Mouse (Mus musculus): ENCODE results near the gene Clstn3. TPM values are rescaled to one million over a fixed set of nuclear protein-coding genes. Genes with fewer than 3 reads are reported as not detected.
"Not testable (repeated sequence)": the region's sequence is repeated elsewhere in the genome, so short reads cannot be mapped to it uniquely, and the experiment has no call there.

Gene Clstn3
- total RNA-seq (2014; fragmentation: Nextera tagmentation) (7.5 and 17.8 TPM in 2 replicates), total RNA-seq (2017) (8.6 and 11.6 TPM in 2 replicates)

DNA sequence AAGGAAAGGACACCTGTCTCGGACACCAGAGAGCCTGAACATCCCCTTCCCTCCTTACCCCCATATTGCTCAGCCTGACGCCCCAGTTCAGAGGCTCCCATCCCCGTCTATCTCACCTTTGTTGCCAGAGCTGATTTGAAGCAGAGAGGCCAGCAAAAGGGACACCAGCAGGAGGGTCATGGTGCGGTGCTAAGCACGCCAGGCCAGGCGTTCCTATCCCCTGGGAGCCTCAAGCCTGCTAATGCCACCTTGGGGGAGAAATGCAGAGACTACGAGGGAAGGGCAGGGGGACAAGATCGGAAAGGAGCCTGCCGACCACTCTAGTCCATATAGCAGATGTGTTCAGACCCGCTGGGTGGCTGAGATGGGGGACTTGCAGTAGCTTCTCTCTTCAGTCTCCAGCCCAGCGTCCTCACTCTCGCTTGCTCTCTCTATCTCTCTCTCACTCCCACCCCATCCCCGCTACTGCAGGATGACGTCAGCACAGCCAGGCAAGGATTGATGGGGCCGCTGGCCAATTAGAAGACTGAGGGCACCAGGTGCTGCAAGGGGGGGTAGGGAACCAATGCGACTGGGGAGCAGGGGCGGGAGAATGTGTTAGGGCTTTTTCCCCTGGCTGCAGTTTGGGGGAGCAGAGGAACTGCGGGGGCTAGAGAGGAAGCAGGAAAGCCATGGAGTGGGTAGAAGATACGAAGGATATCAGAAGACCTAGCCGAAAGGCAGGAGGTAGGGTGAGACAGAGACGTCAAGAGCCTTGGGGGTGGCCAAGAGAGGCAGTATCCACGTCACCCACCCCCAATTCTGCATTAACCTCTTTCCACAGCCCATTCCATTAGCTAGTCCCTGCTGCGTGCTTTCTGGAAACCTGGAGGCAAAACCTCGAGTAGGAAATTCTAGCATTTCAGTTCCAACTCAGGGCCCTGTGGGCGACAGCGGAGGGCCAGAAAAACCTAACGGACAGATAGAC, at the start of gene Clstn3:
Gene Clstn3 (minus strand): TSS at position 490 of the 967 bp plus-strand sequence.
- peak; percentile 80 for ATAC-seq (replicated peaks; ENCODE audit: poor library complexity, severe bottlenecking)

DNA sequence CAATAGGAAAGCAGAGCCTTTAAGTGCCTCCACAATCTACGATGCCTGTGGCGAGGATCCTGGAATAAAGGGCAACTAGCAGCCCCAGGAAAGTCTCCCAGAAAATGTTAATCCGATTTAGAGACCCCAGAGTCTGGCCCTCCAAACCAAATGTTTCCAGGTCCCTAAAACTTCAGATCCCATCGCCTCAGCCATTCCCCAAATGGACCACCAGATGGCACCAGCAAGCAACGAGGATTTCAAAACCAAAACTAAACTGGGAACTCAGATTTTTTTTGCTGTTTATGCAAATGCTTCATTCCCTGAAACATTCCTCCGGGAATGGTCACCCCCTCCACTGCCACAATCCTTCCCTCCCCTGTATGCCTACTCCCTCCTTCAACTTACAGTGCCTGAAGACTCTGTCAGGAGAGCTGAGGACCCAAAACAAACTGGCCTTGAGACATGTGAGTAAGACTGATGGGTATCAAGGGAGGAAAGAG, 47.8 kb upstream of the Clstn3 start, which contains the start of gene C1ra:
Gene C1ra (plus strand): TSS at position 51 of the 482 bp plus-strand sequence.
- peak; percentile 52 for ATAC-seq (replicated peaks; ENCODE audit: poor library complexity, severe bottlenecking)

DNA sequence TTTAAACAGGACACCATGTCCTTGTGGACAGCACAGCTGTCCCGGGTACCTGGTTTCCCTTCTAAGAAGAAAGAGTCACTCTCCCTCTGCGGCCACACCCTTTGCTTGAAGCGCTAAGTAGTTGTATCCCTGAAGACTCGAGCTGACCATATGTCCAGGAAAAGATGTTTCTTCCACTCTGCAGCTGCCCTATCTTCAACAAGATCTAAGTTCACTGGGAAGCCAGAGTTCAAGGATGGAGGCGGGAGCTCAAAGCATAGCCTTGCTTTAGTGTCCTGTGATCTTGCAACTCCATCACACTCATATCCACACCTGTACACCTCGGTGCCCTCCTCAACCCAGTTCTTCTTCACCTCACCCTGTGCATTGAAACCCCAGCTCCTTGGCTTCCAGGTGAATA, 47.3 kb upstream of the Clstn3 start:
- no peak for ATAC-seq (replicated peaks; ENCODE audit: poor library complexity, severe bottlenecking)

DNA sequence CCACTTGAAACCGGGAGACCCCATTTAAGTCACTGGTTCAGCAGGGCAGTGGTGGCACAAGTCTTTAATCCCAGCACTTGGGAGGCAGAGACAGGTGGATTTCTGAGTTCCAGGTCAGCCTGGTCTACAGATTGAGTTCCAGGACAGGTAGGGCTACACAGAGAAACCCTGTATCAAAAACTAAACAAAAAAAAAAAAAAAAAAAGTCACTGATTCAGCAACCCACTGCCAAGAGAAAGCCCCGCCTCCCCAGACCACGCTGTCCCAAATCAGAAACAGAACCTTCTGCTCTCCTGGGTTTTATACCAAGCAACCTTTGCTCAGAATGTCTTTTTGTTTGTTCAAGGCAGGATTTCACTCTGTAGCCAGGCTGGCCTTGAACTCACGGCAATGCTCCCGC, 44.6 kb upstream of the Clstn3 start:
- not testable (repeated sequence) for ATAC-seq (replicated peaks; ENCODE audit: poor library complexity, severe bottlenecking)

DNA sequence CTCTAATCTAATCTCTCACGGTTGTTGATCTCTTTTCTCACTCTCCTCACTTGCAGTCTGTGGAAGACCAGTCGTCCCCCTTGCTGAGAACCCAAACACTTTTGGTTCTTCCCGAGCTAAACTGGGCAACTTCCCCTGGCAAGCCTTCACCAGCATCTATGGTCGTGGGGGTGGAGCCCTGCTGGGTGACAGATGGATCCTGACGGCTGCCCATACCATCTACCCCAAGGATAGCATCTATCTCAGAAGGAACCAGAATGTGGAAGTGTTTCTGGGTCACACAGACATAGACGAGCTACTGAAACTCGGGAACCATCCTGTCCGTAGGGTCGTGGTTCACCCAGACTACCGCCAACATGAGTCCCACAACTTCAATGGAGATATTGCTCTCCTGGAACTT, 43.7 kb upstream of the Clstn3 start:
- ATAC-seq (replicated peaks; ENCODE audit: poor library complexity, severe bottlenecking), result peak; percentile 49

DNA sequence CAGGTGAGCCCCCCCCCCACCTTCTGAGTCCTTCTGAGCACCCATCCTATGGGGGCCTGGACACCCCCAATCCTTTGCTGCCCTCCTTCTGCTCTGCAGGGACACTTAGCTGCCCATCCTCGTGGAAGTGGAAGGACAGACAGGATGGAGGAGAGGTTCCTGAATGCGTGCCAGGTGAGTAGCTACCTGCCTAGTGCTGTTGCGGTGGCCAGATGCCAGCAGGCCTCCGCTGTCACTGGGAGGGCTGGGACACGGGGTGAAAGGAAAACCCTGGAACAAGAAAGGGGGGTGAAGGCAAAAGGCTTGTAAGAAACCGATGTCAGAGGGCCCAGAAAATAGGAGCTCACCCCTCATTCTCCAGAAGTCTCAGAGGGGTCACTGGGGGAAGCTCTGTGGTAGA, 42.4 kb upstream of the Clstn3 start:
- no peak for ATAC-seq (replicated peaks; ENCODE audit: poor library complexity, severe bottlenecking)

DNA sequence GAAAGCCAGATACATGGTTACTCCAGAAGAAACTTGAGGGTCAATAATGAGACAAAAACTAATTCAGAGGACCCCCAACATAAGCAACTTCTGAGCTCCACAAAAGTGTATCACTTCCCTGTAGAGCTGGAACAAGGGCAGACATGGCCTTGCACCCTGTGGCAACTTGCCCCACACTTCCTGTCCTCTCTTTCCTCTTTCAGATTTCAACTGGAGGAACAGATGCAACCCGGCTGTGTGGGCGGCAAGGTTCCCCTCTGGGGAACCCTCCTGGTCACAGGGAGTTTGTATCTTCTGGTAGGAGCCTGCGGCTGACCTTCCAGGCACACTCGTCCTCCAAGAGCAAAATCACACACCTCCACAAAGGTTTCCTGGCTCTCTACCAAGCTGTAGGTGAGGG, 40.4 kb upstream of the Clstn3 start:
- peak; percentile 94 for ATAC-seq (replicated peaks; ENCODE audit: poor library complexity, severe bottlenecking)

DNA sequence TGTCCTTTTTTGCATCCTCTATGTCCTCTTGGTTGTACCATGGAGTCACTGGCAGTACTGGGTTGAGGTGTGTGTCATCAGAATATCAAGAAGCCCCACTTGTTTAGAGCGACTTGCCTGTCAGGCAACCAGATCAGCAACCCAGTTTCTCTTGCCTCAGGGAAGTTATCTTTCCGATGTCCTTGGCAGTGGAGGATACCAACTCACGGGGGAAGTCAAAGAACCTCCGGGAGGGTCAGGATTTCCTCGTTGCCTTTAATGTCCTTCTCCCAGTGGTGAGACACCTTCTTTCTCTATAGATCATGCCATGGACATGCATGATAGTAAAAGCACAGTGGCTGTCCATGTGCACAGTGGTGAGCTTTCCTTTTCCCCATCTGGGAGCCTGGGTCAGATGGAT, 37.4 kb upstream of the Clstn3 start:
- no peak for ATAC-seq (replicated peaks; ENCODE audit: poor library complexity, severe bottlenecking)

DNA sequence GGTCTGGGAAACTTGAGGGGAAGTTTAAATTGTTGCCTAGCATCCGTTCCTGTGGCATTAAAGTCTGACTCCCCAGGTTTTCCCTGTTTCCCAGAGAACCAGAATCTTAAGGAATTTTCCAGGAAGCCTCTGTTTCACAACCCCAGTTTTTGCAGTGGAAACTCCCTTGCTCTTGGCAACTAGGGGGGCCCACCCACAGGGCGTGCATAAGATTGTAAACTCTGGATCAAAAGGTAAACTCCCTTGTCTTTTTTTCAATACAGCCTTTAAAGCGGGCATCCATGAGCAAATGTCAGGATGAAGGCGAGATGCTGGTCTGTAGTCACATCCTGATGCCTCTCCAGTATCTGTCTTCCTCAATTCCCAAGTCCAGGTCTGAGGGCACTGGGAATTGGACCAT, 36.9 kb upstream of the Clstn3 start:
- ATAC-seq (replicated peaks; ENCODE audit: poor library complexity, severe bottlenecking), result no peak

DNA sequence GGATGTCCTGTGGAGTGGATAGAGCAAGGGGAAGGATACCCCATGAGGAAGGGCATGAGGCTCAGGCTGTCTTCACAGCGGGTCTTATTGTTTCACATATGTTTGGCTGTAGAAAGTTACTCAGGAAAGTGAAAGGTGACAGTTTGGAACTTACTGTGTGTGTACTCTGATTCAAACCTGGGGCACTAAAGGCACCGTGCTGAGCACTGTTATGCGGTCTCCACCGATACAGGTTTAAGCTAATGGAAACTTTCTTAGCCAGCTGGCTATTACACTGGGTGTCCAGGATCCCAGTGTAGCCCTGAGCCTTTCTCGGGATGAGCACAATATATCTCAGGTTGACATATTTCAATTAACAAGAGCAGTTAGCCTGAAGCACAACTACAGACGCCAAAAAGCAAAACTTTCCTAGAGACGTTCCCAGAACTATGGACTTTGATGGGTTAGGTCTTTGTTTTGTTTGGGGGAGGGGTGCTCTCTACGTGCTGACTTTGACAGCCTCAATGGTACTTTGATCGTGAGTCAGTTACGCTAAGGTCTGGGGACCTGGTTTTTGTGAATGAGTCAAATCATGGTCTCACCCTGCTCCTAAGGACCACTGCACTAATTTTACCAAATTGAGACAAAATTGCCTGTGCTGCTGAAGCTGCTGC, 35.4 kb upstream of the Clstn3 start:
- ATAC-seq (replicated peaks; ENCODE audit: poor library complexity, severe bottlenecking), result no peak

DNA sequence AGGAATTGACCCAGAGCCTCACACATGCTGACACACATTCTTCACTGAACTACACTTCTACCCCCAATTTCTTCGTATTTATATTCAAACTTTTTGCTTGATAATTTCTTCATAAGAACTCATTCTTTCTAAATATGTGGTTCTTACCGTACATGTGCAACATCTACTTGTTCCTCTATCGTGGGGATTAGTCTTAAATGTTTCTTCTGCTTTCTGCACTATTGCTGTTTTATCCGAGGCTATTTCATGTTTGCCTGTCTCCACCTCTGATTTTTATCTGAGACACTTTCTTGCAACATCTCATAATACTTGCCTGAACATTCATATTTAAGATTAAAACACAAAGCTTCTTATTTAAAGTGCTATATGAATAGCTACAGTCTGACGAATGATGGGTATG, 31.5 kb upstream of the Clstn3 start:
- peak; percentile 70 for ATAC-seq (replicated peaks; ENCODE audit: poor library complexity, severe bottlenecking)

DNA sequence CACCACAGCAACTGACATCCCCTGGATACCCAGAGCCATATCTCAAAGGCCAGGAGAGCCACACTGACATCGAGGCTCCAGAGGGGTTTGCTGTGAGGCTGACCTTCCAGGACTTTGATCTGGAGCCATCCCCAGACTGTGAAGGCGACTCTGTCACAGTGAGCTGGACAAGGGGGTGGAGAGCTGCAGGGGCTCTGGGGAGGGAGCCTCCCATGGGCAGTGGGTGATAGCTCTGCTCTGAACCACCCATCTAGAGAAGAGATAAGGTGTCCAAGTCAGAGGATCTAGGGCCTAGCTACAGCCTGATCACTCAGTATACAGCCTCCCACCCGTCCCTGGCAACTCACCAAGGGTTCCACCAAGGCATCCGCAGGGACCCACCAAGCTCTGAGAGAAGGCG, 29.3 kb upstream of the Clstn3 start:
- ATAC-seq (replicated peaks; ENCODE audit: poor library complexity, severe bottlenecking), result no peak

DNA sequence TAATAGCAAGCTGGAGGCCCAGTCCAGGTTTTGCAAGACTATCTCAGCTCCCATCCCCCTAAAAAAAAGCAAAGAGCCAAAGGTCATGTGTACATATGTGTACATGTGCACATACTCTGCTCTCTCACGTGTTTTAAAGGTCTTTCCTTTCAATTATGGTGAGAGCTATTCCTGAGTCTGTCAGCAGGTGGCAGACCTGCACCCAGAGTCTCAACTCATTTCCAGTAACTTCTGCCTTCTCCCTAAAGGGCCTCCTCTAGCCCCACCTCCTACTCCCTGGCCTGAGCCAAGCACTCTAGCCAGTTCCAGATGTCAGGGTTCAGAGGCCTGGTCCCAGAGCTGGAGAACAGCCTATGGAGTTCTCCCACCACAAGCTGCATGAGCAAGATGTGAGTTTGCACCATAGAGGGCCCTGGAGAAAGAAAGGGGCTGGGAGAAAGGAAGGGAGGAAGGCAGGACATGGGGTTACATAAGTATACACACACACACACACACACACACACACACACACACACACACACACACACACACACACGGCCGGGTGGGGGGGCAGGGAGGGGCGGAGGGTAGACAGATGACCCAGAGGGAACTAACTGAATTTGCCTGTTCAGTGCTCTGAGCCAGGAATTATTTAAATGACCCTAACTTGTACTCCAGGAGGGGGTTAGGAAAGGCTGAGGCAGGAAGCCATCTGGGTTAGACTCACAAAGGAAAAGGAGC, 28.4 kb upstream of the Clstn3 start, which contains the start of gene C1rl:
Gene C1rl (plus strand): TSS at position 272 of the 720 bp plus-strand sequence.
- peak; percentile 83 for ATAC-seq (replicated peaks; ENCODE audit: poor library complexity, severe bottlenecking)

DNA sequence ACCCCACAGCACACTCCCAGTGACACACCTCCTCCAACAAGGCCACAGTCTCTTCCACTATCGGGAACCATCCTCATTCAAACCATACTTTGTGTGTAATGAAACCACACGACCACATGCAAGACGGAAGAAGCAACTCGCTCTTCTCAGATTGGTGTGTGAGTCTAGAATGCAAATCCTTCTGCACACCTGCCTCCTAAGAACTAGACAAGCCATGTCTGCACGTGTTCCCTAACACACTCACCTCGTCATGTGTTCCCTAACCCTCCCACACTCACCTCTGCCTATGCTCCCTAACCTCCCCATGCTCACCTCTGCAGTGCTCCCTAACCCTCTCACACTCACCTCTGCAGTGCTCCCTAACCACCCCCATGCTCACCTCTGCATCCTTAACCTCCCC, 26.8 kb upstream of the Clstn3 start:
- ATAC-seq (replicated peaks; ENCODE audit: poor library complexity, severe bottlenecking), result peak; percentile 13

DNA sequence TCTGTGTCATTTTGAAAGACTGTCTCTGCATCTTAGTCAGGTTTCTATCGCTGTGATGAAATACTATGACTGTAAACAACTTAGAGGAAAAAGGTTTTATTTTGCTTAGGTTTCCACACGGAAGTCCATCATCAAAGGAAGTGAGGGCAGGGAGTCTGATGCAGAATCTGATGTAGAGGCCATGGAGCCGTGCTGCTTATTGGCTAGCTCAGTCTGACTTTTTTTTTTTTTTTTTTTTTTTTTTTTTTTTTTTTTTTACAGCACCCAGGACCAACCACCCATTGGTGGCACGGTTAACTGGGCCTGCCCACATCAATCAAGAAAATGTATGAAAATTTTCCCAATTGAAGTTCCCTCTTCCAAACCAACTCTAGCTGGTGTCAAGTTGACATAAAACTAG, 24.4 kb upstream of the Clstn3 start:
- ATAC-seq (replicated peaks; ENCODE audit: poor library complexity, severe bottlenecking), result no peak

DNA sequence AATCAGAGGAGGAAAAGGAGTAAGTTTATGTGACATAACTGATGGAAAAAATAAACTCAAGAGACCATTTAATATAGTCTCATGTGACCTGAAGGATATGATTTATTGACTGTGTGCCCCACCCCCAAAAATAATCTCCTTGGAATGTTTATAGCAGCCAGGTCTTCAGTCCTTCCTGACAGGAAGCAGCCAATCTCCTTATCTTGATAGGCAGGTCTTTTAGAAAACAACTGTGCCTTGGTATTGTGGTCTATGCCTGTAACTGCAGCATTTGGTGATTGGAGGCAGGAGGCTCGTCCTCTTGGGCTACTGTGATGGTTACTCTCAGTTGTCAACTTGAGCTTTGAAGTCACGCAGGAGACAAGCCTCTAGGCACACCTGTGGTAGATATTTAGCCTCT, 22.9 kb upstream of the Clstn3 start:
- no peak for ATAC-seq (replicated peaks; ENCODE audit: poor library complexity, severe bottlenecking)

DNA sequence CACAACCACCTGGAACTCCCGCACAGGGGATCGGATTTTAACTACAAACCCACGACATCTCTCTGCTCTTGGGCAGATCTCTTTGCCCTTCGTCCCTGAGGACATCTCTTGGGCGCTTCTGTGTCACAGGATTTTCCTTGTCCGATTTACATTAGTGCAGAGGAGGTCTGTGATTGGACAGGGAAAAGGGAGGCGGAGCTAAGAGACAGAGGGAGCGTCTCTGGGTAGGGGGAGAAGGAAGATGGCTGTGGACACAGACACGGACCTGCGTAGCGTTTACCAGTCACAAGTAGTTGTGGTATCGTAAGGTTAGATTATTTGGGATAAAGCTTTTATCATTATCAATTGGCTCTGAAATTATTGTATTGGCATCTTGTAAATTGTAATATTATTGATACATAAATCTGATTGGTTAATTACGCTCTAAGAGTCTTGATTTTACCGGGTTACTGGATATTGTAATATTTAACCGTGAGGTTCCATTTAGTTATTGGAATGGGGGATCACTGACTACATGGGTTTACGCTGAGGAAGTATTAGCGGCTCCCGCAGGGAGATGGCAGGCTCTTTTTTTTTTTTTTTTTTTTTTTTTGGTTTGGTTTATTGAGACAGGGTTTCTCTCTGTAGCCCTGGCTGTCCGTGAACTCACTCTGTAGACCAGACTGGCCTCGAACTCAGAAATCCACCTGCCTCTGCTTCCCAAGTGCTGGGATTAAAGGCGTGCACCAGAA, 21.0 kb upstream of the Clstn3 start:
- no peak for ATAC-seq (replicated peaks; ENCODE audit: poor library complexity, severe bottlenecking)

DNA sequence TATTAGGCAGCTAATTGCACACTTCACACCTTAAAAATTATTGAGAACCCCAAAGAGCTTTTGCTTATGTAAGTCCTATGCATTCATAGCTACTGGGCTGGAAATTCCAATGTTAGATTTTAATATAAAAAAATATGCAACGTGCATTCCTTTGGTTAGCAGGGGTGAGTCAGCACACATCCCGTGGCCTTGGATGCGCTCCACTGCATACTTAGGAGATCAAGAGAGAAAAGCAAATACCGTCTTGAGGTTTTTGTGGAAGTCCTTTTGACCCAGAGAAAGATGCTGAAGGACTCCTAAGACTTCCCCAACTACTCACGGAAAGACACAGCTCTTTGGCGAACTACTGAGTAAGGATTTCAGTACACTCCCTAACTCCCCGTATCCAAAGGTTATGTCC, 20.3 kb upstream of the Clstn3 start:
- ATAC-seq (replicated peaks; ENCODE audit: poor library complexity, severe bottlenecking), result no peak

DNA sequence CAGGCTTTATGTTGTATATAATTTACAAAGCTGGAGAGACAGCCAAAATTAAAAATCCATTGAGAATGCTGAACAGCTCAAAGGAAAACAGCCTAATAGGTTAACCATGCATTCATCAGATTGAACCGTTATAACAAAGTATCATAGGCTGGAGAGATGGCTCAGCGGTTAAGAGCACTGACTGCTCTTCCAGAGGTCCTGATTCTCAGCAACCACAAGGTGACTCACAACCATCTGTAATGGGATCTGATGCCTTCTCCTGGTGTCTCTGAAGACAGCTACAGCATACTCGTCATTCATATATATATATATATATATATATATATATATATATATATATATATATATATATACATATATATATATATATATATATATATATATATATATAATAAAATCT, 19.2 kb upstream of the Clstn3 start:
- ATAC-seq (replicated peaks; ENCODE audit: poor library complexity, severe bottlenecking), result not testable (repeated sequence)

DNA sequence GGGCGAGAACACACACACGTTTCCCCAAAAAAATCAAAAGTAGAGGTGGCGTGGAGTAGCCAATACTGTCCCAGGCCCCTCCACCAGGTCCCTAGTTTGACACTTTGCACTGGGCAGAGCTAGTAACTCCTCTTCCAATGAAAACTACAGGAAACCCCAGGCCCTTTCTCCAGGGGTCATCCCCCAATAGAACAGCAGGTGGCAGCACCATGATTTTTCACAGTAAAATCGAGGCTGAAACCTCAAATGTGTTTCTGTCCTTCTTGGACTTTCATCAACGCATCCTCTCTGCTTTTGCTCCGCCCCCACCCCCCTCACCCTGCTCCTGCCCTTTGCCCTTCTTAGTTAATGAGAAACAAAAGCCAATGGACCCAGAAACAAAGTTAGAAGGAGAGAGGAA, 17.0 kb upstream of the Clstn3 start:
- peak; percentile 17 for ATAC-seq (replicated peaks; ENCODE audit: poor library complexity, severe bottlenecking)

All from granulocyte monocyte progenitor cell, adult 5-6 weeks (primary cell).